Mouse (Mus musculus) common myeloid progenitor, adult 5-6 weeks (primary cell): ENCODE measurements around the gene Glis3. TPM values are rescaled to one million over a fixed set of nuclear protein-coding genes. Genes with fewer than 3 reads are reported as not detected.

Source experiments
- ATAC-seq: replicated peaks from 2 replicates; pipeline ENCODE4 v1.8.0; 2016; ENCODE audit warnings: low read depth, mild to moderate bottlenecking, moderate TSS enrichment, inconsistent platforms; ENCODE audit not compliant: poor library complexity, severe bottlenecking
- total RNA-seq: library from RNA; stranded (forward); fragments of 200-1000, 187-1606 nt; gene quantifications from 2 replicates; pipeline ENCODE4 v1.2.3, GENCODE M21; 2017

Glis3 gene
- total RNA-seq, 1 experiment from 2014 or later = 0.73 TPM

GRCm38 (mm10) chr19:28351068-28352066 is 328.5 kb downstream of the Glis3 start:
- ATAC-seq = no peak

- no peak for ATAC-seq
Observed at GRCm38 (mm10) chr19:28347080-28347825, 332.6 kb downstream of the Glis3 start.

GRCm38 (mm10) chr19:28343640-28344039 is 336.2 kb downstream of the Glis3 start:
- no peak for ATAC-seq

GRCm38 (mm10) chr19:28337574-28337973 is 342.3 kb downstream of the Glis3 start:
- no peak for ATAC-seq

GRCm38 (mm10) chr19:28336651-28337510 is 343.0 kb downstream of the Glis3 start:
- no peak for ATAC-seq

GRCm38 (mm10) chr19:28335890-28336289 is 344.0 kb downstream of the Glis3 start:
- no peak for ATAC-seq

- no peak for ATAC-seq
Observed at GRCm38 (mm10) chr19:28333007-28333766, 346.7 kb downstream of the Glis3 start.

GRCm38 (mm10) chr19:28328444-28329110 is 351.3 kb downstream of the Glis3 start:
- no peak for ATAC-seq

- ATAC-seq = no peak
Observed at GRCm38 (mm10) chr19:28327536-28327935, 352.3 kb downstream of the Glis3 start.

- ATAC-seq = no peak
Observed at GRCm38 (mm10) chr19:28306036-28306435, 373.8 kb downstream of the Glis3 start.

- no peak for ATAC-seq
Observed at GRCm38 (mm10) chr19:28305510-28305909, 374.4 kb downstream of the Glis3 start.

GRCm38 (mm10) chr19:28302831-28303242 is 377.0 kb downstream of the Glis3 start:
- ATAC-seq = no peak

GRCm38 (mm10) chr19:28300226-28300625 is 379.7 kb downstream of the Glis3 start:
- ATAC-seq = no peak

GRCm38 (mm10) chr19:28299211-28299775 is 380.6 kb downstream of the Glis3 start:
- no peak for ATAC-seq

- no peak for ATAC-seq
Observed at GRCm38 (mm10) chr19:28298669-28299068, 381.2 kb downstream of the Glis3 start.

GRCm38 (mm10) chr19:28291596-28291995 is 388.3 kb downstream of the Glis3 start:
- no peak for ATAC-seq

GRCm38 (mm10) chr19:28289457-28289856 is 390.4 kb downstream of the Glis3 start:
- no peak for ATAC-seq

GRCm38 (mm10) chr19:28287431-28287830 is 392.4 kb downstream of the Glis3 start:
- no peak for ATAC-seq
